Mouse (Mus musculus) liver, adult (tissue): ENCODE results near the gene Txnrd2.

Source experiments
- GATA4 ChIP-seq: IDR thresholded peaks from 2 replicates; pipeline ENCODE4 v1.6.1; 2014; ENCODE audit warnings: mild to moderate bottlenecking, low read length; ENCODE audit not compliant: insufficient replicate concordance

Txnrd2 gene

DNA sequence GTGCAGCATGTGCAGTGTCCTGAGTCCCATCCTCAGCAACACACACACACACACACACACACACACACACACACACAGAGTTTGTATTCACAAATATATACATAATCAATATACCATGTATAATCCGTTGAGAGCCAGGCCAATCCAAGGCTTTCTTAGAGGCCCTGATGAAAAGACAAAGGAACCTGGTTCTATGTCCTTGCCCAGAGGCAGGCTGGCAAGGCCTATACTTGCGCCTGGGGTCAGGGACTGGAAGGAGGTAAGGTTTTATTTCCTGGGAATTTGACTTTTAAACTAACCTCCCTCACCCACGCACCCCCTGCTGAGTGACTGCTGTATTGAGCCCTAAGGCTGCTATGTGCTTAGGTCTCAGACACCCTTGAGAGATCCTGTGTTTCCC lies 5.6 kb upstream of the Txnrd2 start:
- no peak for TF ChIP-seq GATA4

GRCm38 (mm10) chr16:18423203-18423914 lies 2.8 kb upstream of the Txnrd2 start:
- no peak for TF ChIP-seq GATA4

DNA sequence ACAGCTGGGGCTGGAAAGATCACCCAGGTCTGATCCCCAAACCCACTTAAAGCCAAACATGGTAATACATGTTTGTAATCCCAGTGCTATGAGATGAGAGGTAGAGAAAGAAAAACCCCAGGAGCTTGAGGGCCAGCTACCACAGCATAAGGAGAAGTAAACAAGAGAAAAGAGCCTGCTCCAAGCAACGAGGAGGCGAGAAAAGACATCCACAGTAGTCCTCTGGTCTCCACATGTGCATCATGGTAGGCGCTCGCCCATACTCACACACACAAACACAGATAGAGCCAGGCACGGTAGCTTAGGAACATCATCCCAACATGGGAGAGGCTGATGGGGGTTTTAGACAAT lies 2.3 kb upstream of the Txnrd2 start:
- no peak for TF ChIP-seq GATA4

GRCm38 (mm10) chr16:18424364-18425045 lies 1.7 kb upstream of the Txnrd2 start:
- no peak for TF ChIP-seq GATA4

GRCm38 (mm10) chr16:18425475-18426214 lies 539 bp upstream of the Txnrd2 start:
- no peak for TF ChIP-seq GATA4

DNA sequence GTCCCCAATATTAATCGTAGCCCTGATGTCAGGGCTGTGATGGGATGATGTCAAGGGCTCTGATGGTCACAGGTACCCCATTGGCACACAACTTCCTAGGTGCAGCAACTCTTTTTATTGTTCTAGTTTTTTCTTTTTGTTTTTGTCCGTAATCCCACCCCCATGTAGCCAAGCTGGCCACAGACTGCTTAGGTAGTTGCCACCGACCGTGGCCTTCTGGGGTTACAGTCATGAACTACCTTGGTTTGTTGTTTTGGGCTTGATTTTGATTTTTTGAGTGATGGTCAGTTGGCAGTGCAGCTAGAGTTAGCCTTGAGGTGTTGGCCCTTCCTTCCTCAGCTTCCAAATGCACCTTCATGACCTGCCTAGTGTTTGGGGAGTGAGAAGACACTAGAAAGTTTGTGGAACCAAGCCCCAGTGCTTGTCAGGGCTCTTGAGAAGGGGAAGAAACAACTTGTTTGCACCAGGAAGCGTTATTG lies 657 bp downstream of the Txnrd2 start, which contains the start of gene Comt:
Gene Comt, minus strand, starts transcription at position 51 of the 479 bp plus-strand sequence.
- TF ChIP-seq GATA4: no peak

DNA sequence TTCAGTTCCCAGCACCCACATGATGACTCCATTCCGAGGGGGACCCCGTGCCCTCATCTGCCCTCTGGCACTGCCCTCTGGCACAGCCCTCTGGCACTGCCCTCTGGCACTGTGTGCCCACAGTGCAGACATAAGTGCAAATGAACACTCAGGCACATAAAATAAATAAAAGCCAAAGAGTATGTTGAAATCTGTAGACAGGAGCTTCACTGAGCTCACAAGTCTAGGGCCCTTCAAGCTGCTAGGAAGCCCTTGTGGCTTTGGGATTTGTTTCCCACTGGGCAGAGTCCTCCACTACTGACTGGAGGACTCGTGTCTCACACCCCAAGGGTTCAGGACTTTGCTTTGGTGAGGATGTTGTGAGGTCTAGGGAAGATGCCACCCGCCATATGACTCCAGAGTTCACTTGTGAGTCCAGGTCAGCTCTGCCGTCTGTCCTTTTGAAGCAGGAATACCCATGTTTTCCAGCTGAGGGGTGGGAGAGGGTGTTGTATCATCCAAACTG lies 1.9 kb downstream of the Txnrd2 start:
- no peak for TF ChIP-seq GATA4

DNA sequence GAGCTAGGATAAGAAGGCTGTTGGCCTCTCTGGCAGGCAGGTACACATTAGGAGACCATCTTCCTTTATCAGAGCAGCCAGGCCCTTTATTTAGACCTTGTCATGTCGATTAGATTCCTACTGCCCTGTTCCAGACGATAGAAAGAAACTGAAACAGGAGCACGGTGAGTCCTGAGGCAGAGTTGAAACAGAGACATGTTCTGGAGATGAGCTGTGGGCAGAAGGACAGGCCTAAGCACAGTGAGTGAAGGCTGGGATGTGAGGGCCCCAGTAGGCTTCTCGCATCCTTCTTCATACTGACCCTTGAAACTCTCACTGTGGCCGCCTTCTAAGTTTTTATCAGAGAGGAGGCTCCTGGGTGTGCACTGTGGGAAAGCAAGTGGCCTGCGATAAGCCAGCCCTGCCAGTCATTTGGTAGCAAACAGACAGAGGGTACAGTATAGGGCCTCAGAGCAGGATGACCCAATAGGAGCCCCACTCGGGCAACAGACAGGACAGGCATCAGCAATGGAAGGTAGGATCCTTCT lies 2.4 kb downstream of the Txnrd2 start:
- no peak for TF ChIP-seq GATA4

- TF ChIP-seq GATA4: no peak
Measured at GRCm38 (mm10) chr16:18429641-18430040, 3.5 kb downstream of the Txnrd2 start.

DNA sequence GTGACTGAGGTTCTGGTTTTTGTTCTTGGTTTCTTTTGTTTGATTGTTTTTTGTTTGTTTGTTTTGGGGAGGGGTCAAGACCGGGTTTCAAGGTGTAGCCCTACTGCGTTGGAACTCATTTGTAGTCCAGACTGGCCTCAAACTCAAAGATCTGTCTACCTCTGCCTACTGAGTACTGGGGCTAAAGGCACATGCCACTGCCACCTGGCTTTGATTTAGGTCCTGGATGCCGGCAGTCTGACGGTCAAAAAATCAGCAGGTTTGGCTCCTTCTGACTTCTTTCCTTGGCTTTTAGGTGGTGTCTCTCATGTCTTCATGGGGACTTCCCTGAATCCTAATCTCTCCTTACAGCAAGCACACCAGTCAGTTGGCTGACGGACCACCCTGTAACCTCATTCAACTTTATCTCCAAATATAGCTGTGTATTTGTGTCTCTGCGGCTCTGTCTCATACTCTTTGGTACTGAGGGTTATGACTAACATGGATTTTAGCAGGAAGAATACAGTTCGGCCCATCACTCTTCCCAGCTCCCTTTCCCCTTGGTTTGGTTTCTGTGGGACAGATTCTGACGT lies 4.5 kb downstream of the Txnrd2 start:
- TF ChIP-seq GATA4: no peak

DNA sequence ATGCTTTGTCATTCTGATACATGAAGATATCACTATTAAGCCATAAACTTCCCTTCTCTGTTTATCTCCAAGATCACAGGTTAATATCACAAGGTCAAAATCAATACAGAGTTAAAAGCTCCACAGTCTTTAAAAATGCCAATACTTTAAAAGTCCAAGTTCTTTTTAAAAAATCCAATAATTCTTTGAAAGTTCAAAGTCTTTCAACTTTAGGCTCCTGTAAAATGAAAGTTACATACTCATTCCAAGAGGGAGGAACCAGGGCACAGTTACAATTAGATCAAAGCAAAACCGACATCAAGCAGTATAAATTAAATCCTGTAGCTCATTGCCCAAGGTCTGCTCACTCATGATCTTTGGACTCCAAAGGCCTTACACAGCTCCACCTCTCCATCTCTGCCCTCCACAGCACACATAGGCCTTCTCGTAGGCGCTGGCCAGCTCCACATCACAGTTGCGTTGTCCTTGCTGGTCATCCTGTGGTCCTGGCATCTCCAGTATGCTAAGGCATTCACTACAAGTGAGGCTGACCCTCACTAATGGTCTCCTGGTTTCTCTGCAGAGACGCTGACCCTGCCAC lies 7.2 kb downstream of the Txnrd2 start:
- 0 out of 2 replicates have a peak, but pooled peaks have one; percentile 39 for TF ChIP-seq GATA4

DNA sequence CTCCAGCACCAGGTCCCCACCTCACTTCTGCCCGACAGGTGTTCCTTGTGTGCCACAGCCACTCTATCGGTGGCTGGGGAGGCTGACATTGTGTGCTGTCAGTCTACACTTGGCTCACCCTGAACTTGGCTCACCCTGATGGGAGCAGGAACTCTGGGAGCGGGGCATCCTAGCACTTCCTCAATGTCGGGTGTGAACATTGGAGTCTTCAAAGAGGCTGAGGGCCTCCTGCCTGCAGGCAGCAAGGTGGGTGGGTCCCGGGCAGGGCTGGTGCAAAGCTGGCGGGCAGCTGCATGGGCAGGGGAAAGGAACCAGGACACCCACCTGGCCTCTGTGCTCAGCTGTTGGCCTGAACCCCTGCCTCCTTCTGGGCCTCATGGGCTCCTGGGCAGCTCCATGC lies 9.9 kb downstream of the Txnrd2 start:
- TF ChIP-seq GATA4: no peak

DNA sequence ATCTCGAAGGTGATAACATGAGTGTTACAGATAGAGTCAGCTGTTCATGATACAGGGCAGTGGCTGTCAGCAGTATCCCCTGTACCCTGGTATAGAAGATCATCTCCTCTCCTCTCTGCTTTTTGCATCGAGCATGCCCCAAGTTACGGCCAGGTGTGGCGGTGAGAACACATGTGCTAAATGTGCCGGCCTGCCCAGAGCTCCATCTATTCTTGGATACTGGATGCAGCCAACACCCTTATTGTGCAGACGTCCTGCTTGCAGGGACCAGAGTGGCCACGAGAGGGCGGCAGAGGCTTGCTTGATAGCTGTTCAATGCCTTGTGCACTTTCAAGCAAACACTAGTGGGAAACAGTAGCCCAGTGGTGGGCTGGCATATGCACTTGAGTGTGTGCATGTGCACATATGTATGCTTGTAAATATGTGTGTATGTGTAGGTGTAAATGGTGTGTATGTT lies 17.2 kb downstream of the Txnrd2 start:
- TF ChIP-seq GATA4: no peak

DNA sequence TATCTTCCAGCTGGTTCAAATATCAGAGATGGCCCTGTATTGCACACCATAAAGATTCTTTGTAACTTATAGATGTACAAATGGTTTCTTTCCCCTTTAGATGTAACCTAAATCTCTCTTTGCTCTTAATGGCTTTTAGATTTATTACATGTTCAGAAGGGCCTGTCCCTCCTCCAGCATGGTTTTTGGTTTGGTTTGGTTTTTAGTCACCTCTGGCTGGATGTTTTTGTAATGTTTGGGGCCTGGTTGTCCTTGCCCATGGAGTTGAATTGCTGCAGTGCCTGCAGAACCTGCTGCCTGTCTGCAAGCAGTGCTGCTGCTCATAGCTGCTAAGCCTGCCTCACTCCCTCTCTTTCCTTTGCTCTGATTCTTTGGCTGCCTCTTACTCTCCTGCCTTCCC lies 21.1 kb downstream of the Txnrd2 start:
- TF ChIP-seq GATA4: no peak

DNA sequence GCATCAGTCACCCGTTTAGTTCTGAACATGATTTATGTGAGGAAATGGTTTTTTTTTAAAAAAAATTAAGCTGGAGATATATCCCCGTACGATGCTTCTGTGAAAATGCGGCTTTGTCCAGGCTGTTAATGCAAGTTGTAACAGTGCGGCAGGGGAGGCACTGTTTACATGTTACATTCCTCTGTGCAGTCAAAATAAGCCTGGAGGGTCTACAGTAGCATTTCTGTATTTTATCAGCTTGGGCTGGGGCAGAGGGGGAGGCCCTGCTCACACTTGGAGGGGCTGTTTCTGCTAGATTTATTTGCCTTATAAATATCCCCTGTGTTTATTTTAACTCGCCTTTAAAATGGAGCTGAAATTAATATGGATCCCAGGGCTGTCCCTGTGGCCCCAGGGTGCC lies 21.9 kb downstream of the Txnrd2 start:
- no peak for TF ChIP-seq GATA4
